Mouse (Mus musculus) liver (tissue): ENCODE measurements around the gene Fam50a.

Source experiments
- DNase-seq: peaks from one replicate; pipeline ENCODE4 v3.0.0-alpha.2; 2020; ENCODE audit warnings: mixed read lengths

Fam50a gene

GRCm38 (mm10) chrX:74312540-74313464 is at the start of gene Fam50a:
TSS of gene Fam50a (plus strand) at chrX:74313033.
- DNase-seq, result peak; percentile 91

DNA sequence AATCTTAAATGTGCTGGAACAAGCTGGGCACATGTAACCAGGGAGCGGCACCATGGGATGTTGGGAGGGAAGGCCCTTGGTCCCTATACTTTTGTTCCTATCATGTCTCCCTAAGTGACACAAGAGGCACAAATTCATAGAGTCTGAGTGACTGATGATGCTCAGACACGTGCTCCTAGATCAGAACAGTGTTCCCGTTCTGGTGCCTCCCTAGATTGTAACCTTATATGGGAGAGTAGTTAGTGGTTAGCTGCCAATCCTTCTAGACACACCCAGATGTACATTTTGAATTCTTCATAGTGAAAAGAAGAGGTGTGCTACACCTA is 43.1 kb upstream of the Fam50a start:
- no peak for DNase-seq

DNA sequence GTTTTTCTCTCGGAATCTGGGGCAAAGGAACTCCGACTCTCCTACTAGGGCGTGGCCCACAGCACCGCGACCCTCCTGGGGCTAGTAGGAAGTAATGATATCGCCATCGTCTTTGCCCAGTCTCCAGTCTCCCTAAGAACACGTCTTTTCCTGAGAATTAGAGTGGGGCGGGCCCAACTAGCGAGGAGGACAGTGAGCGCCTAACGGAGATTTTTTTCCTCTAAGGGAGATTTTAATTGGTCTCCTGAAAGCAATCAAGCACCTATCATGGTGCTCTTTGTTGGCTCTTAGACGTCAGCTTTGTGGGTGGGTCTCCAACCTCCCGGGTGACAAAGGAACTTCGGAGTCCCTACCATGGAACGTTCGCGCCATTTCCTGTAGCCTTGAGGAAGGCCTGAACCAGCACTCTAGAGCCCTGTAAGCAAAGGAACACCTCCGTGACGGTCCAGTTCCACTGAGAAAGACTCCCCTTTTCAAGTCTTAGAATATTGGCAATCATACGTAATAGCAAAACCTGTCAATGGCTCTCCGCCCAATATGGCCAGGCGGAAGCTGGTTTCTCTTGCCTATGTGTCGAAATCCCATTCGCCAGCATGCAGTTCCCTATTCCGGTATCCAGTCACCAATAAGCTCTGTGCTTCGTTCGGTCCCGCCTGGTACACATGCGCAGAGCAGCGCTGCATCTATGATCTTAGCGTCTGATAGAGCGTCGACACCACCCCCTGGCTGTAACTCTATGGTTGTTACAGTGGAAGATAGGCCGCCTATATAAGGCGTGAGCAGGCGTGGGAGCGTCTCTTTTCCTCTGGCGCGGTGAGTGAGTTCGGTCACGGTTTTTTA is 42.6 kb upstream of the Fam50a start, which contains the start of gene Rpl10:
Rpl10 (plus strand) TSS at position 751 of the 840 bp plus-strand sequence.
- DNase-seq, result peak; percentile 94

- DNase-seq, result peak; percentile 45
Measured at GRCm38 (mm10) chrX:74270902-74271551, 41.8 kb upstream of the Fam50a start.

- DNase-seq, result no peak
Measured at GRCm38 (mm10) chrX:74273422-74274322, 39.2 kb upstream of the Fam50a start.

- DNase-seq, result no peak
Measured at GRCm38 (mm10) chrX:74277916-74278315, 34.9 kb upstream of the Fam50a start.

DNA sequence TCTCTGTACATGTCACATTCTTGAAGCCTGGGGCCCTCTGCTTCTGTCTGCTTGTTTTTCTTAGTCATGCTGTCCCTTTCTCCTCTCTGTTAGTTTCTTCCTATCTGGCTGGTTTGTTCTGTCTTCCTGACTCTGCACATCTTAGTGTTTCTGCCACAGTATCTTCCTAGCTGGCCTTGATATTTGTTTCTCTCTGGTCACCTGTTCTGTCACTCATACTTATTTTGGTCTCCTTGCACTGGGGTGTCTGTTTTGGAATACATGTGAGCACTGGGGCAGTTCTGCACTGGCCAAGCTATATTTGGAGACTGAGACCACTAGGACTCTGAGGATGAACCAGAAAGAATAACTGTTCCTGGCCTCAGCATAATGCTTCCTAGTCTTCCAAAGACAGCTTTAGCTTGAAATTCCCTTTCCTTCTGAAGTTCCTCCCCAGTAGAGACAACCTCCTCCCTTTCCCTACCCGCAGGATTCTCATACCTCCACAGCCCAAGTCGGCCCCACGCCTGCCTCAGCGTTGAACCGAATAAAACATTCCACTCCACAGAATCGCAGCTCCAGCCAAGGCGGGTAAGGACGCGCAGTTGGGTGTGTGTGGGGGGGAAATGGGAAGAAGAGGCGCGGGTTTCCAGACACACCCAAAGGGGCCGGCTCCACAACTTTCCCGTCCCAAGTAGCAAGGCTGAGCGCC is 31.6 kb upstream of the Fam50a start:
- peak; percentile 23 for DNase-seq

DNA sequence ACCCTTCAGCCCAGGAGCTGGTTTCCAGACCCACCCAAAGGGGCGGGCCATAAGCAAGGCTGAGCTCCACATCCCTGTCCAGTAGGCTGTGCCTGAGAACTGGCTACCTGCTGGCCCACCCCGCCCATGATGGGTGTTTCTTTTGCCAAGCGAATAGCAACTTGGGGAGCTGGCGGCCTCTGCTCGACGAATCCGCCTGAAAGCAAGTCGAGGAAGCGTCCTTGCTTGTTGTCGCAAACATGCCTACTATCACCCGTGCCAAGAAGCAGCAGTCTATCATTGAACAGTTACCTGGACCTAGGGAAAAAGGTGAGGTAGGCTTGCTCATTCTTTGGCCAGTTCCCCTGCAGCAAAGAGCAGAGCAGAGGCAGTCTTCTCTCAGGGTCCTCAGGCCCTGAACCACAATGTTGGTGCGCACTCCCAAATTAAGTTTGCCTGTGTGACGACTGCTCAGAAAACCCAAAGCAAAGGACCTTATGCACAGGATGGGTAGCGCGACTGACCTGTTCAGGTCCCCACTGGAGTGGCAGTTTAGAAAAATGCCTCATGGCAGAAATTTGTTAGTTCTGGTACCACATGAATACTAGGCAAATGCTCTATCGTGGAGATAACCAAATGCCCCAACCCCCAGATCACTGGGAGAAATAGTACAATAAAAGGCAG is 31.0 kb upstream of the Fam50a start, which contains the start of the genes Taz and Dnase1l1:
Taz (plus strand) TSS at position 181 of the 663 bp plus-strand sequence.
Dnase1l1 (minus strand) TSS at position 606 of the 663 bp plus-strand sequence.
- peak; percentile 93 for DNase-seq

DNA sequence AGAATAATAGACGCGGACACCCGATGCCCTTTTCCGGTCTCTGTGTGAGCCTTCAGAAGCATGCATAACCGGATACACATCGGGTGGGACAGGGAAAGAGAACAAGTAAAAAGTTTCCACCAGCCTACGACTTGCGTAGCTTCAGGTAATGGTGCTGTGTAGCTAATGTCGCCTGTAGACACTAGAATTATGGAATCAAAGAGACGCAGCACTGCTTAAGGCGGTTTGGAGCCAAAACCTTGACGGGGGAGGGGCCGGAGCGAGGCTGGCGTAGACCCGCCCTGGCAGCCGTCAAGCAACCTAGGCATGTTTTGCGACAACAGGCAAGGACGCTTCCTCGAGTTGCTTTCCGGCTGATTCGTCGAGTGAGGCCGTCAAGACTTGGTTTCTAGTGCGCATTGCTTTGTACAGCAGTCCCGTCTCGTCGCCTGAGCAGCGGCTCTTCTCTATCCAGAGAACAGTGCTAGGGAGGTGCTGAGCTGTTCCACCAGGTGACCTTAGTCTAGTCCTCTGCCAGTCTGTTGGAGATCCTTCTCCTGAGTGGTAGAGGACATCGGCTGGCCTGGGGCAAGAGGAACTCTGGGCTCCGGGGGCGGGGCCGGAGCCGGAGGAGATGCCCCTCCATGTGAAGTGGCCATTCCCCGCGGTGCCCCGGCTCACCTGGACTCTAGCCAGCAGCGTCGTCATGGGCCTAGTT is 30.3 kb upstream of the Fam50a start:
- DNase-seq, result peak; percentile 88

DNA sequence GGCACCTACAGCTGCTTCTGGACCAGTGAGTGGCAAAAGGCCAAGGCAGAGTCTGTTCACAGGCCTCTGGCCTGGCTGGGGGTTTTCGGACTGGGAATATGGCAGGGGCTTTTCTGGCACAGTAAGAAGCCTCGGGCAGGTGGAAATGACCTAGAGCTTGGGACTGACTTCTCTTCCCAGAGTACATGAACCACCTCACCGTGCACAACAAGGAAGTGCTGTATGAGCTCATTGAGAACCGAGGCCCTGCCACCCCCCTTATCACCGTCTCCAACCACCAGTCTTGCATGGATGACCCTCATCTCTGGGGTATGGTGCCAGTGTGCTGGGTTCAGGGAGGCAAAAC is 29.8 kb upstream of the Fam50a start:
- no peak for DNase-seq

DNA sequence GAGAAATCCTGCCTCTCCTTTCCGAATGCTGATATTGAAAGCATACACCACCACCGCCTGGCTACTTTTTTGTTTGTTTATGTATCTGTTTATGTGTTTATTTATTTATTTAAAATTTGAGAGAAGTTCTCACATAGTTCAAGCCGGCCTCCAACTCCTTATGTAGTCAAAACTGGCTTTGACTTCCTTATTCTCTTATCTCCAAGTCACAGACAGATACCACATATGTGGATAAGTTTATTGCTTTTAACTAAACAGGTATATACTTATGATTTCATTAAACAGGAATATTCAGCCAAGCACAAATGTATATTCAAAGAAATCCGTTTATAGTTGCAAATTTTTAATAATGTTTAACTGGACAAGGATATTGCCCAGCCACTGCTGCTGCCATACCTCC is 19.4 kb upstream of the Fam50a start:
- DNase-seq, result no peak

- DNase-seq, result peak; percentile 96
Measured at GRCm38 (mm10) chrX:74296538-74297448, 16.0 kb upstream of the Fam50a start, which contains the start of gene Atp6ap1. TSS of gene Atp6ap1 (plus strand) at chrX:74297097.

DNA sequence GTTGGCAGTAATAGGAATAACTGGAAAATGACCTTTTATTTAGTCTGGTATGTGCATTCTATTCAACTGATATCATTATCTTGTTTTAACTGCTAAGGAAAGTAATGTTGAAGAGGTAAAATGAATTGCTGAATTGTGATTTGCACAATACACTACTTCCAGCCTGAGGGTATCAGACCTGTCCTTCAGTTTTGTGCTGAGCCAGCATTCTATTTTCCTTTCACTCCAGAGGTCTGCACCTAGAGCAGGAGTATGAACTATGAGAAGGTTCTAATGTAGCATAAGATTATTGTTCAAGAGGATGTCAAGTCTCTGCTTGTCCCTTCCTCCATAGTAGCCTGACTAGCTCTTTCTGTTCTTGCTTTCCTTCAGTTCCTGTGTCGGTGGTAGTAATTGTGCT is 14.5 kb upstream of the Fam50a start:
- DNase-seq, result no peak

- DNase-seq, result no peak
Measured at GRCm38 (mm10) chrX:74299721-74300120, 13.1 kb upstream of the Fam50a start.

DNA sequence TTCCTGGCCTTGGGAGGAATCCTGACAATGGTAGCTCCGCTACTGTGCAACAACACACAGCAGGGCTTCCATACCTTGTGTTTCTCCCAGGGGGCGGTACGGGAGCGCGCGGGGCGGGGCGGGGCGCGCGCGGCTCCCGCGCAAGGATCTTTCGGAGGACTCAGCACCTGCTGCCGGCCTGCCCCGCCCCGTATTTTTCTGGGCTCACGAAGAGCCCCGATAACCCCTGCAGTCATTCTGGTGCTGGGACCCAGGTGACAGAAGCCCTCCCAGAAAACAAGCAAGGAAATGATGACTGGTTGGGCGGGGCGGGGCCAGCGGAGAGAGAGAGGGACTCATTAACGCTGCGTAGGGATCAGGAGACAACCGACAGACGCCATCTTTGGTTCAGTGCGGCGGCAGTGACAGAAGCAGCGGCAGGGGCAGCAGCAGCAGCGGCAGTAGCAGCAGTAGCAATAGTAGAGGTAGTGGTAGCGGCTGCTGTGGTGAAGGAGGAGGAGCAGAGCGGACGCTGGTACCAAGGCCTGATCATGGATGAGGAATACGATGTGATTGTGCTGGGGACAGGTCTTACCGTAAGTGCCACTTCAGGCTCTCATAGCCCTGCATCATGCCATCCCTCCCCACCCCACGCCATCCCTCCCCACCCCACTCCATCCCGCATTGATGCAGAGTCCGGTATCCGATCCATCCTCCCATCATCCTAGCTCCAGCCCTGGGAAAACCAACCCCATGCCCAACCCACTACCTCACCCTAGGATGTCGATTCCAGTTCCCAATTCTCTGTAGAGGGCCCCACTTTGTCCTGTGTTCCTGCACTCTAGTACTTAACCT is 7.7 kb upstream of the Fam50a start, which contains the start of gene Gdi1:
Gdi1 (plus strand) TSS at position 132 of the 834 bp plus-strand sequence.
- DNase-seq, result peak; percentile 83

DNA sequence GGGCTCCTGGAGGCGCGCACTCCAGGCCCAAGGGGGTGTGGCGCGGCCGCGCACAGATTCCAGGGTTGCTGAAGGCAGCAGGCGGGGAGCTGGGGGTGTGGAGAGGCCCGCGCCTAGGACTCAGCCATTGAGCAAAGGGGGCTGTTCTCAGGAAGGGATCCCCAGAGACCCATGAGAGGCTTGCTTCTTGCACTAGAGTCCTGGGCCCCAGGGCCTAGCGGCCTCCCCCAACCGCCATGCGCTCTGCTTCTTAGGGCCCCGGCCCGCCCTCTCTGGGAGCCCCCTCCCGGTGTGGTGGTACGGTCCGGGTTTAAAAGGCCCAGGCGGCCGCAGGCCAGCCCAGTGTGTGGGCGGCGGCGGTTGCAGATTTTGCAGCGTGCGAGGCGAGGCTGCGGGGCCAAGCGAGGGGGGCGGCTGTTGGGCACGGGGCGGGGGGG is 15.9 kb downstream of the Fam50a start, which contains the start of gene Plxna3:
Plxna3 (plus strand) TSS at position 342 of the 437 bp plus-strand sequence.
- peak; percentile 74 for DNase-seq

- no peak for DNase-seq
Measured at GRCm38 (mm10) chrX:74329215-74329671, 16.4 kb downstream of the Fam50a start.
